Mouse (Mus musculus) thymus, adult 2 months (tissue): Measurements from ENCODE around the gene 1700017B05Rik.

Source experiments
- CTCF ChIP-seq: fragments of 200-500 bp; IDR thresholded peaks from 2 replicates; pipeline ENCODE4 v1.5.1; 2012; ENCODE audit warnings: mild to moderate bottlenecking, control low read depth, low read length, moderate library complexity, borderline replicate concordance; ENCODE audit not compliant: control insufficient read depth, poor library complexity, insufficient read depth; ENCODE audit errors: extremely low read depth
- POLR2A ChIP-seq: fragments of 200-500 bp; IDR thresholded peaks from 2 replicates; pipeline ENCODE4 v1.6.1; 2012; ENCODE audit warnings: mild to moderate bottlenecking, low read length, control low read depth, moderate library complexity; ENCODE audit not compliant: control insufficient read depth, poor library complexity, insufficient read depth; ENCODE audit errors: extremely low read depth

GRCm38 (mm10) chr9:57218776-57219175 is 43.6 kb downstream of the 1700017B05Rik start:
- TF ChIP-seq CTCF: no peak
- TF ChIP-seq POLR2A: no peak
